Mouse (Mus musculus) cerebellum, adult 2 months (tissue): ENCODE results near the gene Ndrg3.

ENCODE experiments used
- CTCF ChIP-seq: fragments of 200-500 bp; IDR thresholded peaks from 2 replicates; pipeline ENCODE4 v1.5.1; 2011; ENCODE audit warnings: low read depth, mild to moderate bottlenecking, control low read depth, low read length, moderate library complexity, borderline replicate concordance; ENCODE audit not compliant: insufficient read depth
- POLR2A ChIP-seq: fragments of 200-500 bp; IDR thresholded peaks from 2 replicates; pipeline ENCODE4 v1.6.1; 2011; ENCODE audit warnings: low read length, control low read depth, borderline replicate concordance; ENCODE audit not compliant: insufficient read depth

GRCm38 (mm10) chr2:156916419-156917125, 75.3 kb downstream of the Ndrg3 start:
- TF ChIP-seq POLR2A (no peak), CTCF (no peak)
